Mouse (Mus musculus) spleen, embryonic (tissue): Measurements from ENCODE around the gene Scrn3.

Experiments used
- CTCF ChIA-PET: fragments of 350-600 bp; sonication (Branson Sonifier 250); formaldehyde crosslinking; loops from one replicate; lab custom pipeline; 2022; lab: Charles Lee

Scrn3 gene

DNA sequence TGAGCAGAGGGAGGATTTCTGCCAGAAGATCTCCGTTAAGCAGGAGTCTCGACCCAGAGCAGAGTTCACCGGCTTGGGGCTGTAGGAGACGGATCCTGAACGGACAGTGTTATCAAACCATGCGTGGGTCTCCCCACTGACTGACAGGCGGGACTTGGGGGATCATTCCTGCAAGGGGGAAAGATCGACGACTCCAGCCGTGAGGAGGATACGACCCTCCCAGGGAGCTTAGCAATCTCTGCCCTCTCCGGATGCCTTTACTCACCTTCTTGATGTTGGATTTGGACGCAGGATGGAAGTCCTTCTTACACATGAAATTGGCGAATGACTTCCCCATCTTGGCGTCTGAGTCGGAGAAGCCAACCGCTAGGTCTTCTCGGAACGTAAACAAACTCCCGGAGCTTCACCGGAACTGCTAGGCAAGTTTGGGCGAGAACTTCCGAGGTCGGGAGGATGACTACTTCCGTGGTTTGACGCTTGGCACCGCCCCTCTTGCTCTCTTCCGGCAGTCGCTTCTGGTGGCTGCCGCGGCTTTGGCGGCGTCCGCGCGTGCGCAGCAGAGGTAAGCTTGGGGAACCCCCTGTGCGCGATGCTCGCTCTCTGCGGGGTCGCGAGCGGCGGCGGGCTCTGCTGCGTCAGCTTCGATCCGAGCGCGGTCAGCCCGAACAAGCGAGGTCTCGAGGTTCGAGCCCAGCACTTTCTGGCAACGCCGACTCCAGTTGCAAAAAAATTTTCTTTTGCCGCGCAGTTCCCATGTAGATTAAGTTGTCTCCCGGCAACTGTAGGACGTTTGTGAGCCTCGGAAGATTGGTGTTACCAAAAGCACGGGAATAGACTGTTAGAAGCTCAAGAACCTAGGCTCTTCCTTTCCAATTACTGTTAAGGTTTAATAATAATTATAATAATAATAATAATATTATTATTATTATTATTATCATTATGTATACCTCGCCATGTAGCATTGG, at the start of gene Scrn3, which contains the start of gene Cir1:
Gene Scrn3 (plus strand): TSS at position 450 of the 965 bp plus-strand sequence.
Gene Cir1 (minus strand): TSS at position 550 of the 965 bp plus-strand sequence.
- CTCF ChIA-PET: interaction anchor here (0.6 to 0.7 kb wide), 3 partner anchors 24 to 200 kb away, joined by 3 to 5 read pairs (median 3); no protein-coding TSS in a partner anchor

DNA sequence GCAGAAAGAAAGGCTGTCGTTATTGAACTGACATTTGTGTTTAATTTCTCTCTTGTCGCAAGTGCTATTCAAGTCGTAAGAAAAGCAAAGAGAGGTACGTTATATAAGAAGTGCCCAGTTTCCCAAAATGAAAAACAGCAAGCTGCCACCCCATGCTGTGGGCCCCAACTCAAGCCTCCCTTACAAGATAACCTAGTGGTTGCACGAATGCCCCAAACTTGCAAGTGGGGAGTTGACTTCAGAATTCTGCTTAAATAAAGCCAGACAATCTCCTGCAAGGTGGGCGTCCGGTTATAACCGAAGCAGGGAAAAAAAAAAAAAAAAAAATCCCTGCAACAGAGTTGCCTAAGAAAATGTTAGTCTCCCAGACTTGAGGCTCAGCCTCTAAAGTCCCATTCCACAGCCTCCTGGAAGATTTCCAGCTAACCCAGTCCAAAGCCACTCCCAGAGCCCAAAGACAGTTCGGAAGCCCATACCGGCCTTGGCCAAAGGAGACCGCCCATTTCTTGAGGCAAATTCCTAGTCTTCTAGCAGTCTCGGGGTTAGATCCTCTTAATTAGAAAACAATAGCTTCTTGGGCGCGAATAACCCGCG, 49.1 kb upstream of the Scrn3 start:
- CTCF ChIA-PET: no interaction called here

DNA sequence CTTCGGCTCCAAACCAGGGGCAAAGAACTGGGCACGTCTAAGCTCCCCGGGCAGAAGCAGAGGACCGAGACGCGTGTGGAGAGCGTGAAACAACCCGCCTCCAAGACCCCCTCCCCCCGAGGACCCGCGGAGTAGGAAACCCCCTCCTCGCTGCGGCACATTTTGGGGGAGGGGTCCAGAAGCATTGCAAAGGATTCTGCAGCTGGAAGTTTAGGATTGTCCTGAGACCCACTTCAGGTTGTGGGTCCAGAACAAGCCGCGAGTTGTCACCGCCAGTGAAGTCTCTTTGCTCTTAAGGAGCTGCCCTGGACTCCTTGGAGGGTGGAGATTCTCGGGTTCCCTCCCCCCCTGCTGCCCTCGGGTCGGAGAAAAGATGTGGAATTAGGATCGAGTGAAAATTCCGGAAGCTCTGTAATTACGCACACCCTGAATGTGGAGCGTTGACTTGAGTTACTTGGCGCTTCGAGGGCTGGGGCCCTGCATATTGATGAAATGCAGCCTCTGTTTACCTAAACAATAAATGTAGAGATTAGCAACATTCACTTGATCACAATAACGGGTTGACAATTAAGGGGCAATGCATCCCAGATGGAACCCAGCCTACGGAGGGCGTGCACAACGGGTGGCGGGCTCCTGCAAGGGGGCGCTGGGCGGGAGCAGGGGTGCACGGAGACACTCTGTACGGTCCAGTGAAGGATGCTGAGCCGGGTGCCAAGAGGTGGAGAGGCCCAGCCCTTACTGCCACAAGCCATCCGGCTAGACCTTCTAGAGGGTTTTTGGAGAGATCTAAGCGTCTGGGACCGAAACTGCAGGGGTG, 48.4 kb upstream of the Scrn3 start:
- CTCF ChIA-PET: no interaction called here

DNA sequence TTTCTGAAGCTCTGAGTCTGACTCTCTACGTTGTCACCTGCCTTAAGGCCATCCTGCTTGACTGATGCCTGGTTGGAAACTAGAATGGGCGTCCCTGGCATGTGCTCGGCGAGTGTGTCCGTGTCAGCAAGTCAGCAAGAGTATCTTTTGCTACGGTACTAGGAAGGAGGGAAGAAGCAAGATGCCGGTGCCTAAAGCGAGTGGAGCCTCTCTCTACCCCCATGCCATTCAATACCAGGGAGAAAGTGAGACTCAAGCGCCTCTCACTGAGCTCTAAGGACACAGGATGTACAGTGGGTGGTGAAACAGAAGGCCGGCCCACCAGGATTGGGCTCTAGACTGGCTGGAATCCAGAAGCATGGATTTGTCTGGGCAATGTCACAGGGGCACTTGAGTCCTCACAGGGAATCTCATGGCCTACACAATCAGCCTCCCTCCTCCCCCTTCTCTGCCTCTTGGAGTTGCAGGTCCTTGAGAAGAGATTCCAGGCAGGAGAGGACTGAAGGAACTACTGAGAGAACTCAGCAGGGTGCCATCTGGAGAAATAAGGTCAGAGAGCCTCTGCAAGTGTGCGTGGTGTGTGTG, 47.7 kb upstream of the Scrn3 start:
- CTCF ChIA-PET: no interaction called here

DNA sequence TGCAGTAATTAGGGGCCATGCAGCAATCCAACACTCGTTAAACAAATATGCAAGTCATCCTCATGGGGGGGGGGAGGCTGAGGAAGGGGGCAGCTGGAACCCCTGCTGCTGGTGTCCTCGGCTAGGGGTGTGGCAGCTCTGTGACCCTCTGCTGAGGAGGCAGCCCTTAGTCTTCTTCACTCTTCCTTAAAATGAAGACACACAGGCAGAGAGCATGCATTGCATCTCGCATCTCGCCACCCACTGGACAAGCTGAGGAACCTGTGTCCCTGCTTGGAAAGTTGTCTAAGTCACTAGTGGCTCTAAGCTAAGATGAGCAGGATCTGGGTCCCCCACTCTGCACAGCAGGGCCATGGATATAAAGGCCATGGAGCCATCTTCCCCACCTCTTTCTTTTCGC, 46.4 kb upstream of the Scrn3 start:
- CTCF ChIA-PET: interaction anchor here (0.7 kb wide), 1 partner anchor 590 kb away, joined by 3 read pairs; no protein-coding TSS in a partner anchor

DNA sequence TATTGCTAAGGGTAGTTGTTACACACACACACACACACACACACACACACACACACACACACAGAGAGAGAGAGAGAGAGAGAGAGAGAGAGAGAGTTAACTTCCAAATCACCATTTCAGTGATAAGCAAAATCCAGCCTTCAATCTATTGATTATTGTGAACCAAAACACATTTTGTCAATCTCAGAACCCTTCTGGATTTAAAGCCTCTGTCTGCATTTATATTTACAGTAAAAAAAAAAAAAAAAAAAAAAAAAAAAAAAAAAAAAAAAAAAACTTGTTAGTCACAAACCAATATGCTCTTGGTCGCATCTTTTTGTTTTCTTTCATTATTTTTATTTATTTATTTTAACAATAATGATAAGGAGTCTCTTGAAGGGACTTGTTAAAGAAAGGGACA, 45.8 kb upstream of the Scrn3 start:
- CTCF ChIA-PET: interaction anchor here (0.6 to 0.7 kb wide), 3 partner anchors 79 to 589 kb away, joined by 3 to 11 read pairs (median 3); no protein-coding TSS in a partner anchor

DNA sequence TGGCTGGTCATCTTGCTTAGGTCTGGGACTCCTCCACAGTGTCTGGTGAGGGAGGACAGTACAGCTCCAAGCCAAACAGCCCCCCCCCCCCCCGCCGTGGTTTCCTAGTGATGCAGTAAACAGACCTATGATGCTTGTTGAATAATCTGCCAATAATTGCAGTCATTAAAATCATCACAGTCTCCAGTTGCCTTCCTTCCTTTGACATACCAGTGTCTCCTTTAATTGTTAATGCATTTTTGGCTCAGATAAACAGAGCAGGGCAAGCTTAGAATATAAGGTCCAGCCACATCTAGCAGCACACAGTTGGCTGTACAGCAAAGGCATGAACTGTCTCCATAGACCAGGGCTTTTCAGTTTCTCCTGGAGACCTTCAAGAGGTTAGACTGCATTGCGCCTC, 45.2 kb upstream of the Scrn3 start:
- CTCF ChIA-PET: interaction anchor here (0.7 kb wide), 2 partner anchors 186 to 335 kb away, joined by 3 to 11 read pairs; no protein-coding TSS in a partner anchor

DNA sequence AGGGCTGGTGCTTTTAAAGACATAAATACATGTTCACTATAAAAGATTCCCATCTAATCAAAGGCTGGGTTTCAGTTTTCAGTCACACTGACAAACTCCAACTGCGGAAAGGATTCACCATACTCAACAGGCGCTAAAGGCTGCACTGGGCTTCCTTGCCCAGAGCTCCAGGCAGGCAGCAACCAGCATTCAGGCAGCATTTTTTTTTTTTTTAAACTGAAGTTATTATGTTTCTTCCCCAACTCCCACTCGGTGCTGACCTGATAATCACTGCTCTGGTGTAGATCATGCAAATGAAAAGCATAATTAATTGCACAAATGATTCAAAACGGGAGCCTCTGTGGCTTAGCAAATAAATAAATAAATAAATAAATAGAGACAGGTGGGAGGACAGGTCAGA, 44.6 kb upstream of the Scrn3 start:
- CTCF ChIA-PET: interaction anchor here (0.7 to 1.0 kb wide), 2 partner anchors 11 to 335 kb away, joined by 3 read pairs; no protein-coding TSS in a partner anchor

DNA sequence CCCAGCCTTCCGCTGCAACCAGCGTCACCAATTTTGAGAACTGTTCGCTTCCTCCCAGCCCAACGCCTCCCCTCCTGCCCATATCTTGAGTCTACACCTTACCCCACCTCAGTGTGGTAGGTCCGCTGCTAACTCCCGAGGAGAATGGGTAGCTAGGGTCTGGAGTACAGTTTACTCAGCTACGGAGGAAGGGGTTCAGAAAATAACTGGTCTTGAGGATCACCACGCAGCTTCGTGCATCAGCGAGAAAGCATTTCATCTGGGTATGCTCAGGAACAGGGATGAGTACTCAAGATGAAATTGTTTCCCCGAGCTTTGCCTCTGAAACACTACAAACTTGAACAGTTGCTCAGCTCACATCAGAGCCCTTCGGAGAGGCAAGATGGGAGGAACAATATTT, 44.1 kb upstream of the Scrn3 start:
- CTCF ChIA-PET: interaction anchor here (1.0 kb wide), 1 partner anchor 10 kb away, joined by 3 read pairs; no protein-coding TSS in a partner anchor

DNA sequence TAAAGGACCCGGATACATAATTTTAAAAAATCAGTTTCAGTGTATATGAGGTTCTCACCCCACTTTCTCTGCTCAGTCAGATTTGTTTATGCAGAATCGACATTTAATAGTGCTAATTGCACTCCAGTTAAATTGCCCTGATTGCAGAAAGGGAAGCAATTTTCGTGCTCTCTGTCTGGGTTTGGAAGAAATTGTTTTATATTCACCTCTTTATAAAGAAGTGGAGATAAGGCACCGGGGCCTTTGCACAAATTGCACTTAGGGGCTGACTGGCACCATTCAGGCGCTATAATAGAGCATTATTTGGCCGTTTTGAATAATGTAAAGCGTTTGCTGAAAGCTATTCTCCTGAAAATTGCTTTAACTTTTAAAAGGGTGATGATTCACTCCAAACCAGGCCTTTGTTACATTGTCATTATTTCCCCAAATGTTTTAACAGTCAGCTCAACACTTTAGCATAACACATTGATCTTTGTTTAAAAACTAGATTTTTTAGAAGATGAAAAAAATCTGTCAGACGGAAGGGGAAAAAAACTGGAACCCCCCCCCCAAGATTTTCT, 43.5 kb upstream of the Scrn3 start:
- CTCF ChIA-PET: interaction anchor here (0.8 to 1.0 kb wide), 3 partner anchors 9 to 118 kb away, joined by 3 to 4 read pairs (median 3); no protein-coding TSS in a partner anchor

DNA sequence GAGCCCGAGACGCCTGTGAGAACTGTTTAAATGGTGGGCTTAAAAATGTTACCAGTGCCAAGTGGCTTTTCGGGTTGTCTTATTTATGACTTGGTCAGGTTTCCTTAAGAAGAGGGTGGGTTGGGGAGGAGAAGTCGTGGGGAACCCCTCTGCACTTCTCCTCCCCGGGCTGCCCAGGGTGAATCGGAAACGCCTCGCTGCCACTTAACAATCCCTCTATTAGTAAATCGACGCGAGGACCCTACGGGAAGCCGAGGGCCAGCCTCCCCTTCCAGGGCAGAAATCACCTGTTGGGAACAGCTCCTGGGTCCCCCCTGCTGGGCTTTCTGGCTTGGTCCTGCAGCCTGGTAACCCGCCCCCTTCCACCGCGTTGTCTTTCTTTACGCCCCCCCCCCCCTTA, 42.7 kb upstream of the Scrn3 start:
- CTCF ChIA-PET: interaction anchor here (0.8 to 0.9 kb wide), 2 partner anchors 14 to 119 kb away, joined by 3 to 4 read pairs; no protein-coding TSS in a partner anchor

DNA sequence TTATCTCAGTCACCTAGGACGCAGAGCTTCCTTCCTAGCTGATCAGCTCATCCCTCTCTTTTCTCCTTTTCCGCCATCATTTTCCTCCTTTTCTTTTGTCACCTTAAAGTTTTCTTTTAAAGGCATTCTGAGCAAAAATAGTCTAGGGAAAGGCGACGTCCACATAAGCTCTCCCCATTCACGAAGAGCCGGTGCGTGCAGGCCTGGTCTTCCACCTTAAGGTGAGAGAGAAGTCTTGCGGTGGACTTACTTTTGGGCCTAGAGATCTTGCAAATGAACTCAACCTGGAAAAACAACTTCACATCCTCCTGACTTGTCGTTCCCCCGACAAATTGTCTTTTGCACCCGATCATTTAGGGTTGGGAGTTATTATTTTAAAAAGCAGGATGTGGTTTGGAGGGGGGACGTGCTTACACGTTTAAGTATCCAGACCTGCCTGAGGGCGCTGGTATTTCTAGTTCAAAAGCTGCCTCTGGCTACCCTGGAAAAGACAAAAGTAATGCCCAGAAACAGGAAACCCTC, 42.3 kb upstream of the Scrn3 start:
- CTCF ChIA-PET: interaction anchor here (0.6 kb wide), 1 partner anchor 360 kb away, joined by 5 read pairs; no protein-coding TSS in a partner anchor

DNA sequence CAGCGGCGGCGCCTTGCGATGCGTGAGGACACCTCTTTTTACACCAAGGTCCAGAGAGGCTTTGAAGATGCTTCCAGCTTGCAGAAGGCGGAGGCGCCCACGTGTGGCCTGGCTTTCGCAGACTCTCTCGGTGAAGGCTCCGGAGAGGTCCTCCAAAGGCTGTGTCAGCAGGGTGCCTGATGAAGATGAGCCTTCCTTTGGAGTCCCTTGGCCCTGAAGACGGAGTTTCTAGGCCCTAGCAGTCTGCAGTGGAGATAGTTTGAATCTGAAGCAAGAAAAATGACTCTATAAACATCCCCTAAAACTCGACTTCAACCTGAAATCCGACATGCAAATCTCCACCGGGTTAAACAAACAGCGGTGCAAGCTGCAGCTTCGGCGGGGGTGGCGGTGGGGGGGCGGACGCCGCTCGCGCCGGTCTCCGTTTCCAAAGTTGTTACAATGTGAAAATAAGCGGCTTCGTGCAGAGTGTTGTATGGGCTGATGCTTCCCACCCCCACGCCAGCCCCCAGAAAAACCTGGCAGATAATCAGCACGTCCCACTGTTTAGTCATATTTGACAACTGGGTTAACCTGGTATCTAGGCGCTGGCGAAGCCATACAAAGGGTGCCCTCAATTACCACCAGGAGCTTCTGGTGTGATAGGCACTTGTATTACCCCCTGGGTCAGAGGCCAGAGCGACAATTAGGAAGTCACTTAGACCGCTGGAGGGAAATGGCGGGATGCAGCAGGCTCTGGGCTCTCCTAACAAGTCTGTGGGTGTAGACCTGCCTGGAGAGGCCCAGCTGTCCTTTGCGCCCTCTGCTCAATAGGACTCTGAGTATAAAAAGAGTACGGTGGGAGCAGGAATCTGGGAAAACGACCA, 41.6 kb upstream of the Scrn3 start:
- CTCF ChIA-PET: interaction anchor here (0.6 kb wide), 1 partner anchor 360 kb away, joined by 5 read pairs; no protein-coding TSS in a partner anchor

DNA sequence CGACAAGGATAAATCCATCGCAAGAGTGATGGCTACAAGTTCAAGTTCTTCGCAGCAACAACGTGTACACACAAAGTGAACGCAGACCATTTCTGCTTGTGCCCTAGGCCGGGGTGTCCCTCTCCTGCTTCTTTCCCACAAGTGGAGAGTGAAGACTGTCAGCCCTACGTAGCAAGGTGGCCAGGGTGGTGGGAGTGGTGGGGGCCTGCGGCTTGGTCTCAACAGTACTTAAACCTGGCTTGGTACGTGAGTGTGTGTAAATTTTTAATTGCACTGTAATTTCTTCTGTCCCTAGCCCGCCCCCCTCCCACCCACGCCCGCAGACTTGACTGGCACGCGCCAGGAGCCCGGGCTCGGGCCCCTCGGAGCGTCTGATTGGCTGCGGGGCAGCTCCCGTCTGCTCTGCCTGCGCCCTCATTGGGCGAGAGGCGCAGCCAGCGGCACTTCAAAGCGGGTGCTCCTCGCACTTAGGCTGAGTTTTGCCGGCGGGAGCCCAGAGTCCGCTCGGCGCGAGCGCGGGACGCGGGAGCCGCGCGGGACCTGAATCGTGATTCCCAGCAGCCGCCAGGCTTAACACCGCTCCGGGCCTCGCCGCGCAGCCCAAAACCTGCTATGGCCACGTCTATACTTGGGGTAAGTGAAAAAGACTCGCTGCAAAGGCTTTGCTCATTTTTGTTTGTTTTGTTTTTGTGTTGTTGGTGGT, 40.8 kb upstream of the Scrn3 start, which contains the start of gene Sp9:
Gene Sp9 (plus strand): TSS at position 467 of the 703 bp plus-strand sequence.
- CTCF ChIA-PET: no interaction called here

DNA sequence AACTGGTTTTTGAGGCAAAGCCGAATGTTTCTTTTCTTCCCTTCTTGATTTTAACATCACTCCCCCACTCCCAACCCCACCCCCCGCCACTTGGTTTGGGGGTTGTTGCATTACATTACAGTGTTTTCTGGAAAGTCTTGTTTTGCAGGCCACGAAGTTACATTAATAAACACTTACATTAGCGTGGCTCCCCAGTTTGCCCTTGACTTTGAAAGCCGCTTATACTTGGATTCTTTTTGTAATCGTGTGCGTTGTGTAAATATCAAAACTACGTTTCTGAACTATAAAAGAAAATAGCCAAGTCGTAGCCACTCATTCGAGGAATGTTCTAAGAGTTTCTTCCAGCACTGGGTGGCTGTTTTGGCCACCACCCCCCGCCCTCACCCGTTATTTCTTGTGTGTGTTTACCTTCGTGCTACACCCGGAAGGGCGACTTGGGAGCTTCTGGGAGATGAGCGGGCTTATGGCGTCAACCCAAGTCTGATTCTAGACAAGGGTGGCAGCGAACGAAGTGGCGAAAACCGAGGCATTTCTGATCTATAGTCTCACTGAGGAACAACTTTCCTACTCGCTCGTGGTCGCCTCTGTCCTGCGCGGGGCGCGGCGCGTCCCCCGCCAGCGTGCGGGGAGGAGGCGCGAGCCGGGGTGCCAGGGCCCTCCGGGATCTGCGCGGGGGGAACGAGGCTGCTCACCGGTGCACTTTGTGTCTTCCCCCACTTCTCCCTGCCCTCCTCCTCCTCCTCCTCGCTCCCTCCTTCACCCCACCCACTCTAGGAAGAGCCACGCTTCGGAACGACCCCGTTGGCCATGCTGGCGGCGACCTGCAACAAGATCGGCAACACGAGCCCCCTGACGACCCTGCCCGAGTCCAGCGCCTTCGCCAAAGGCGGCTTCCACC, 39.8 kb upstream of the Scrn3 start:
- CTCF ChIA-PET: no interaction called here

DNA sequence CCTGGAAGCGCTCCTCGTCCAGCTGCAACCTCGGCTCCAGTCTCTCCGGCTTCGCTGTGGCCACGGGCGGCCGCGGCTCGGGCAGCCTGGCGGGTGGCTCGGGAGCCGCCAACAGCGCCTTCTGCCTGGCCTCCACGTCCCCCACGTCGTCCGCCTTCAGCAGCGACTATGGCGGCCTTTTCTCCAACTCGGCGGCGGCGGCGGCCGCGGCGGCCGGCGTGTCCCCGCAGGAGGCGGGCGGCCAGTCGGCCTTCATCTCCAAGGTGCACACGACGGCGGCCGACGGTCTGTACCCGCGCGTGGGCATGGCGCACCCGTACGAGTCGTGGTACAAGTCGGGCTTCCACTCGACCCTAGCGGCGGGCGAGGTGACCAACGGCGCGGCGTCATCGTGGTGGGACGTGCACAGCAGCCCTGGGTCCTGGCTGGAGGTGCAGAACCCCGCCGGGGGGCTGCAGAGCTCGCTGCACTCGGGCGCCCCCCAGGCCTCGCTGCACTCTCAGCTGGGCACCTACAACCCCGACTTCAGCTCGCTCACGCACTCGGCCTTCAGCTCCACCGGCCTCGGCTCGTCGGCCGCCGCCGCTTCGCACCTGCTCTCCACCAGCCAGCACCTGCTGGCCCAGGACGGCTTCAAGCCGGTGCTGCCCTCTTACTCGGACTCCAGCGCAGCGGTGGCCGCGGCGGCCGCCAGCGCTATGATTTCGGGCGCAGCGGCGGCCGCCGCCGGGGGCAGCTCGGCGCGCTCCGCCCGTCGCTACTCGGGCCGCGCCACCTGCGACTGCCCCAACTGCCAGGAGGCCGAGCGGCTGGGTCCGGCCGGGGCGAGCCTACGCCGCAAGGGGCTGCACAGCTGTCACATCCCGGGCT, 38.9 kb upstream of the Scrn3 start:
- CTCF ChIA-PET: no interaction called here
